Mouse (Mus musculus) ES-Bruce4 (cell line): ENCODE data around the gene Tldc2.

Experiments
- CTCF ChIP-seq: IDR thresholded peaks from one replicate; pipeline ENCODE4 v1.8.1; 2011; ENCODE audit warnings: low read depth, low read length
- POLR2A ChIP-seq: IDR thresholded peaks from one replicate; pipeline ENCODE4 v1.8.1; 2011; ENCODE audit warnings: low read length; ENCODE audit not compliant: insufficient read depth

GRCm38 (mm10) chr2:157064978-157065878 is 21.6 kb upstream of the Tldc2 start:
- TF ChIP-seq CTCF (no peak), POLR2A (no peak)
